Mouse (Mus musculus) brain, embryonic 14.5 days (tissue): ENCODE measurements around the gene Slc8b1. TPM values are rescaled to one million over a fixed set of nuclear protein-coding genes. Genes with fewer than 3 reads are reported as not detected.

Source experiments
- DNase-seq: peaks from one replicate; pipeline ENCODE4 v3.0.0-alpha.2; 2011; ENCODE audit warnings: low read depth
- CTCF ChIP-seq: fragments of 200-500 bp; IDR thresholded peaks from 2 replicates; pipeline ENCODE4 v1.5.1; 2012; ENCODE audit warnings: inconsistent platforms, mild to moderate bottlenecking, moderate library complexity, borderline replicate concordance; ENCODE audit not compliant: insufficient read depth, insufficient read length; ENCODE audit errors: extremely low read depth
- POLR2A ChIP-seq: fragments of 200-500 bp; IDR thresholded peaks from 2 replicates; pipeline ENCODE4 v1.6.1; 2012; ENCODE audit warnings: mild to moderate bottlenecking, inconsistent platforms, borderline replicate concordance; ENCODE audit not compliant: poor library complexity, insufficient read depth, insufficient read length, severe bottlenecking; ENCODE audit errors: extremely low read depth
- polyA plus RNA-seq: library from polyadenylated mRNA; depleted of rRNA; stranded (reverse); fragments of >200 nt; gene quantifications from 2 replicates; pipeline ENCODE4 v1.2.3, GENCODE M21; 2012

The Slc8b1 gene
- polyA plus RNA-seq, 1 experiment, result 3.5 TPM

GRCm38 (mm10) chr5:120536632-120537031 lies 25.7 kb downstream of the Slc8b1 start:
- DNase-seq, result no peak

GRCm38 (mm10) chr5:120548236-120548850 lies 37.4 kb downstream of the Slc8b1 start:
- no peak for DNase-seq
- TF ChIP-seq POLR2A (no peak), CTCF (no peak)

More at GRCm38 (mm10) chr5:120536632-120537031, 25.7 kb downstream of the Slc8b1 start:
- TF ChIP-seq POLR2A (no peak), CTCF (no peak)

GRCm38 (mm10) chr5:120550137-120550536 lies 39.2 kb downstream of the Slc8b1 start:
- DNase-seq, result no peak
- TF ChIP-seq POLR2A, result no peak

- no peak for DNase-seq
These were observed 39.7 kb downstream of the Slc8b1 start for GRCm38 (mm10) chr5:120550673-120551072.

GRCm38 (mm10) chr5:120555871-120556270 lies 44.9 kb downstream of the Slc8b1 start:
- DNase-seq, result no peak
- TF ChIP-seq CTCF (no peak), POLR2A (no peak)

More at GRCm38 (mm10) chr5:120550673-120551072, 39.7 kb downstream of the Slc8b1 start:
- TF ChIP-seq CTCF, result no peak
- TF ChIP-seq POLR2A, result no peak

GRCm38 (mm10) chr5:120558041-120558440 lies 47.1 kb downstream of the Slc8b1 start:
- TF ChIP-seq POLR2A (no peak), CTCF (no peak)
- DNase-seq, result no peak

- no peak for TF ChIP-seq POLR2A
- TF ChIP-seq CTCF, result no peak
- DNase-seq, result no peak
These were observed 47.8 kb downstream of the Slc8b1 start for GRCm38 (mm10) chr5:120558762-120559161.

- DNase-seq, result no peak
- no peak for TF ChIP-seq POLR2A
- no peak for TF ChIP-seq CTCF
These were observed 49.2 kb downstream of the Slc8b1 start for GRCm38 (mm10) chr5:120560129-120560615.

GRCm38 (mm10) chr5:120560616-120561311 lies 49.8 kb downstream of the Slc8b1 start:
- DNase-seq, result peak; percentile 71
- TF ChIP-seq POLR2A, result no peak
- TF ChIP-seq CTCF, result no peak

GRCm38 (mm10) chr5:120562956-120563913 lies 52.3 kb downstream of the Slc8b1 start:
- no peak for DNase-seq
- TF ChIP-seq CTCF, result no peak
- TF ChIP-seq POLR2A, result no peak

- TF ChIP-seq CTCF (no peak), POLR2A (no peak)
These were observed 52.9 kb downstream of the Slc8b1 start for GRCm38 (mm10) chr5:120563914-120564311.

More at GRCm38 (mm10) chr5:120563914-120564311, 52.9 kb downstream of the Slc8b1 start:
- no peak for DNase-seq
